Mouse (Mus musculus) liver, adult 2 months (tissue): Measurements from ENCODE around the gene Ces4a.

Experiments
- CTCF ChIP-seq: fragments of 200-500 bp; IDR thresholded peaks from 2 replicates; pipeline ENCODE4 v1.5.1; 2011; ENCODE audit warnings: low read depth, low read length, control low read depth
- POLR2A ChIP-seq: fragments of 200-500 bp; IDR thresholded peaks from 2 replicates; pipeline ENCODE4 v1.6.1; 2011; ENCODE audit warnings: low read length, control low read depth; ENCODE audit not compliant: insufficient read depth; ENCODE audit errors: extremely low read depth

- TF ChIP-seq CTCF (no peak), POLR2A (no peak)
Measured at GRCm38 (mm10) chr8:105169582-105169981, 38.0 kb downstream of the Ces4a start.
